Mouse (Mus musculus) brain, embryonic 14.5 days (tissue): ENCODE results near the gene Grip1.

Experiments
- CTCF ChIP-seq: fragments of 200-500 bp; IDR thresholded peaks from 2 replicates; pipeline ENCODE4 v1.5.1; 2012; ENCODE audit warnings: inconsistent platforms, mild to moderate bottlenecking, moderate library complexity, borderline replicate concordance; ENCODE audit not compliant: insufficient read depth, insufficient read length; ENCODE audit errors: extremely low read depth
- POLR2A ChIP-seq: fragments of 200-500 bp; IDR thresholded peaks from 2 replicates; pipeline ENCODE4 v1.6.1; 2012; ENCODE audit warnings: mild to moderate bottlenecking, inconsistent platforms, borderline replicate concordance; ENCODE audit not compliant: poor library complexity, insufficient read depth, insufficient read length, severe bottlenecking; ENCODE audit errors: extremely low read depth

DNA sequence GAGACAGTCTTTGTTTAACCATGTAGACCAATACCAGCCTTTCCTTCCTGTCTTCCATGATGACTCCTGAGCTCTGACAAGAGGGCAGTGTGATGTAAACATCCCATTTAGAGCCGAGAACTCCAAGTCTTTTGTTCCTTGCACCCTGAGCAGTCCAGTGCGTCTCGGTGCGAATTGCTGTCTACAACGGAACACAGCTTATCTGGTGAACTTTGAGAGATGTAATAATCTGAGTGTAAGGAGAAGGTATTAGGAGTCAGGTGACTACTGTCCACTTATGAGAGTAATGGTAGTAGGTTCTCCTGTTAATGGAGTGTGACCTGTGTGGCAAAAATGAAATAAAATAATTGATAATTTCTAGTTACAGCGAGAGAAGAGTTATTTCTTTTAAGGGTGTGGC is 97.0 kb downstream of the Grip1 start:
- TF ChIP-seq CTCF = no peak
- TF ChIP-seq POLR2A = no peak
